Mouse (Mus musculus) midbrain, embryonic 15.5 days (tissue): ENCODE measurements around the gene Eif3k. TPM values are rescaled to one million over a fixed set of nuclear protein-coding genes. Genes with fewer than 3 reads are reported as not detected.

Experiments used
- ATAC-seq: fragments of 200-750 bp; cut with Nextera tagmentation; replicated peaks from 2 replicates; pipeline ENCODE4 v1.8.0; 2017; ENCODE audit warnings: moderate TSS enrichment
- H3K27ac ChIP-seq: fragments of 300-500 bp; sonication (generic); 2 replicates; pipeline ENCODE4 v1.5.1; 2015; ENCODE audit warnings: mild to moderate bottlenecking, inconsistent platforms
- H3K27me3 ChIP-seq: fragments of 300-500 bp; sonication (generic); replicated peaks from 2 replicates; pipeline ENCODE4 v1.6.1; 2015; ENCODE audit warnings: inconsistent platforms
- H3K36me3 ChIP-seq: fragments of 300-500 bp; sonication (generic); replicated peaks from 2 replicates; pipeline ENCODE4 v1.6.1; 2015; ENCODE audit warnings: inconsistent platforms
- H3K4me1 ChIP-seq: fragments of 300-500 bp; sonication (generic); 2 replicates; pipeline ENCODE4 v1.6.1; 2015; ENCODE audit warnings: inconsistent platforms
- H3K4me2 ChIP-seq: fragments of 300-500 bp; sonication (generic); 2 replicates; pipeline ENCODE4 v1.6.1; 2015; ENCODE audit warnings: inconsistent platforms, mild to moderate bottlenecking, moderate library complexity
- H3K4me3 ChIP-seq: fragments of 300-500 bp; sonication (generic); 2 replicates; pipeline ENCODE4 v1.5.1; 2015; ENCODE audit warnings: mild to moderate bottlenecking, inconsistent platforms
- H3K9ac ChIP-seq: fragments of 300-500 bp; sonication (generic); 2 replicates; pipeline ENCODE4 v1.6.1; 2015; ENCODE audit warnings: mild to moderate bottlenecking, inconsistent platforms
- H3K9me3 ChIP-seq: fragments of 300-500 bp; sonication (generic); 2 replicates; pipeline ENCODE4 v1.6.1; 2016; ENCODE audit warnings: inconsistent platforms
- WGBS: fragments of 180-500 bp; shearing (Covaris S2); methylation state at CpG from one replicate; pipeline ENCODE4 v1.1.7; 2015; ENCODE audit warnings: mixed read lengths; 5-methylcytosine and 5-hydroxymethylcytosine counted together
- polyA plus RNA-seq: library from polyadenylated mRNA; unstranded; fragments of >200 nt; fragmentation: Nextera tagmentation; extraction: Ambion mirVana; gene quantifications from 2 replicates; pipeline ENCODE4 v1.2.1, GENCODE M21; 2015

The Eif3k gene
- polyA plus RNA-seq, 1 experiment from 2014 or later = 269 TPM

DNA sequence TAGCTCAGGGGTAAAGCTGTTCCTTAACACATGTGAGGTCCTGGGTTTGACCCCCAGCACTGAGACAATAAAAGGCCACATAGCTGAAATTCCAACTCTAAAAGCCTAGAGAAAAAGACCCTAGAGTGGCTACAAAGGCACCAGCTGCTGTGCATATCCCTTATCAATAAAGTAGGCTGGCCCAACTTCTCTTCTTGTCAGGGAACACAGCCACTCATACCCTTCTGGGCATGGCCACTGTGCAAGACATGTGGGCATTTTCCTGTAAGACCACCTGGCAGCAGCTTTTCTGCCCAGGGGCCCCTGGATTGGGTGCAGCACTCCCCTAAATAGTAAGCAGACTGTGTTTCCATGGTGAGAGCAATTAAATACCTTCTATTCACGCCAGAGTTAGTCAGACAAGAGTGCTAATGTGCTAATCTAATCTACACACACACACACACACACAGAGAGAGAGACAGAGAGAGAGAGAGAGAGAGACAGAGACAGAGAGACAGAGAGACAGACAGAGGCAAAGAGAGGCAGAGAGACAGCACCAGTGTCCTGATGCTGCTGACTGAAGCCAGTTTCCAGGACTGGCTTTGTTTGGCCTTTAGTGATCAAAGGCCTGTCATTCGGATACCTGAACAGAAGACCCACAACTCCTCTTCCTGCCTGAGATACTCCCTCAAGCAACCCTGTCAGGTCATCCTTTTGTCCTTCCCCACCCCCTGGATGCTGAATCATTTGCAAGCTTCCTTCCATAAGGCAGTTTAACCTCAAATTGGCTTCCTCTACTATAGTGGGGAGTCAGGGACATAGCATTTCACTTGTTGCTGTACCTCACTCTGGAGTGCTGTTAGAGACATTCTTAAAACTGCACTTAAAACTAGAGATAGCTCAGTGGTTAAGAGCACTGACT is 27.9 kb downstream of the Eif3k start:
- 4% methylated on average over 2 of the region's 2 CpGs for WGBS

DNA sequence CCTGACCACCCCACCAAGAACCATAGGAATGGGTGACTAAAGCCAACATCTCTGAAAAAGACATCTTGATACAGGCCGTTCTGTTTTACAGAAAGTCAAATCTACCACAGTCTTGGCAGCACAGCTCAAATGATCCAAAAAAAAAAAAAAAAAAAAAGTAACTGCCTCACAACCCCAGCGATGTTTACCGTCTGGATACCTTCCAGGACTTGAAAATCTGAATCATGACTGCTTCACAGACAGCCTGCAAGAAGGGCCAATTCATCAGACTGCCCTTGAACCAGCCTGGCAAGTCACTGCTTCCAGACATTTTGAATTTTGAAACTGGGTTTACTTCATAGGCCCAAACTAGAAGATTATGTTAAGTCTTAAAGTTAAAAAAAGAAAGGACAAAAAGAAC is 28.9 kb downstream of the Eif3k start:
- no peaks in the 10 kb centered on the region for H3K9me3 ChIP-seq
- ATAC-seq = no peak
- H3K27me3 ChIP-seq = no peaks in the 10 kb centered on the region
- H3K4me1 ChIP-seq = peaks cover 22% of the 10 kb centered on the region
- H3K4me2 ChIP-seq = no peak overlapping the region
- no peak overlapping the region for H3K4me3 ChIP-seq
- no peak overlapping the region for H3K27ac ChIP-seq
- 26% methylated on average over 3 of the region's 3 CpGs for WGBS
- H3K9ac ChIP-seq = no peak overlapping the region
- no peaks in the 10 kb centered on the region for H3K36me3 ChIP-seq

More for the DNA sequence above, 27.9 kb downstream of the Eif3k start:
- no peak overlapping the region for H3K4me3 ChIP-seq
- 0 out of 2 replicates have a peak overlapping the region, but pooled peaks have one; percentile 5 for H3K27ac ChIP-seq
- no peak overlapping the region for H3K4me2 ChIP-seq
- no peaks in the 10 kb centered on the region for H3K9me3 ChIP-seq
- peaks cover 22% of the 10 kb centered on the region for H3K4me1 ChIP-seq
- H3K27me3 ChIP-seq = no peaks in the 10 kb centered on the region
- ATAC-seq = no peak
- H3K9ac ChIP-seq = no peak overlapping the region
- no peaks in the 10 kb centered on the region for H3K36me3 ChIP-seq

DNA sequence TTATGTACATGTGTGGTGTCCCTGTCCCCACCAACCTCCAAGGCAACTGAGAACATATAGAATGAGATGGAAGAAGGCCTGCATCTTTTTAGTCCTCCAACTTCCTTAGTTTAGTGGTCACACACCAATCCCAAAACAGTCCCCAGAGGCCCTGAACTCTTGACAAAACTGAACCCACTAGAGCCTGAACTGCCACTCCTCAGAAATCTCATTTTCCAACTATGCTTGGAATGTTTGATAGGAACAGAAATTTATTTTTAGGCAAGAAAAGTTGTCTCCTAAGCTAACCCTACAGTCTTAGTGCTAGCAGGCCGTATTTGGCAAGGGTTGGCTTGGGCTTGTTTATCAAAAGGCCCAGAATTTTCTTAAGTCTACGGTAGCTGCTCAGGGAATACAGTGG is 29.9 kb downstream of the Eif3k start:
- WGBS = 86% methylated on average over 2 of the region's 2 CpGs
- ATAC-seq = no peak

DNA sequence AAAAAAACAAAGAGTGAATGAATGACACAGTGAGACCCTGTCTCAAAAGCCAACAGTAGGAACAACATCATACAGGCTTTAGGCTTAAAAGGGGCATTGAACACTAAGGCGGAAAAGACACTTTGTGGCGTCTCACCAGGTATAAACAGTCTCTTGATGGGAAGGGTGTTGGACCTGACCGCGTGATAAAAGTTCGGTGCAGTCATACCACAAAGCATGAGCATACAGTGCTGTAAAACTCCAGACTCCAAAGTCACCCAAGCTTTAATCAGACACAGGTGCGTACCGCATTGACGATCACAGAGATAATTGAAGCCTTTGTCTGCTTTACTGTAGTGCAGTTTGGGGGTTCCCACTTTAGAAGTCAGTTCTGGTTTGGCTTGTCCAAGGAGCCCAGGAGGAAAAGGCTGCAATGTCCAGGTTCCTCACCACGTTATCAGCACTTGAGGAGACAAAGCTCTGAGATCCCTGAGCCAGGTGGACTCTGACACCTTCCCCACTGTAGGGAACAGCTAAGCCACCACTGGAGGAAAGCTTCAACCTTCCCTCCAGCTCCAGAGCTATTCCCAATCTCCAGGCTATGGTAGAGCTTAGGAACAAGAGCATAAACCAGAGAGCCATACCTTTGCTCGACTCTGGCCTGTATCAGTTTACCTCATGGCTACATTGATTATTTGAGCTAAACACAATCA is 31.2 kb downstream of the Eif3k start:
- Histone ChIP-seq H3K27me3 (no peaks in the 10 kb centered on the region), H3K4me1 (peaks cover 28% of the 10 kb centered on the region)
- WGBS = 93% methylated on average over 10 of the region's 10 CpGs

More for the DNA sequence above, 29.9 kb downstream of the Eif3k start:
- Histone ChIP-seq H3K4me2 (no peak overlapping the region), H3K9me3 (no peaks in the 10 kb centered on the region), H3K27me3 (no peaks in the 10 kb centered on the region), H3K9ac (no peak overlapping the region), H3K4me3 (no peak overlapping the region), H3K4me1 (peaks cover 19% of the 10 kb centered on the region), H3K36me3 (no peaks in the 10 kb centered on the region), H3K27ac (no peak overlapping the region)

DNA sequence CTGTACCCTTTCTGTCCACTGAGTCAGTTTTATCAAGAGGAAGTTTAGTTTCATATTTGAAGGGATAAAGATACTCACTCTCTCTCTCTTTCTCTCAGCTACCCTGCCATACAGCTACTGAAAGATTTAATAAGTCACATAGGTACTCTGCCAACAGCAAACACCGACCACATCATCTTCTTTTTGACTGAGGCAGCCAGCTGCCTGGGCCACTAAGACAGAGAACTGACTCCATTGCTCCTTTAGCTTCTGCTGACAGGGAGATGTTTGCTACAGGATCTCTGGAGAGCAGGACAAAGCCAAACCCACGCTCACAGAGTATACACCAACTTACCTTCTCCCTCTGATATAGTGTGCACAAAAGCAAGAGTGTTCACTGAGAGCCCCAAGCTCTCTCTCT is 32.4 kb downstream of the Eif3k start:
- no peaks in the 10 kb centered on the region for H3K27me3 ChIP-seq
- no peak overlapping the region for H3K9ac ChIP-seq
- 92% methylated on average over 2 of the region's 2 CpGs for WGBS
- H3K4me2 ChIP-seq = no peak overlapping the region
- no peak for ATAC-seq
- H3K9me3 ChIP-seq = no peaks in the 10 kb centered on the region
- peaks cover 23% of the 10 kb centered on the region for H3K4me1 ChIP-seq
- H3K36me3 ChIP-seq = no peaks in the 10 kb centered on the region
- no peak overlapping the region for H3K4me3 ChIP-seq
- no peak overlapping the region for H3K27ac ChIP-seq

More for the DNA sequence above, 31.2 kb downstream of the Eif3k start:
- no peak overlapping the region for H3K4me3 ChIP-seq
- no peak overlapping the region for H3K9ac ChIP-seq
- ATAC-seq = no peak
- no peak overlapping the region for H3K4me2 ChIP-seq
- no peak overlapping the region for H3K27ac ChIP-seq
- no peaks in the 10 kb centered on the region for H3K9me3 ChIP-seq
- H3K36me3 ChIP-seq = no peaks in the 10 kb centered on the region

DNA sequence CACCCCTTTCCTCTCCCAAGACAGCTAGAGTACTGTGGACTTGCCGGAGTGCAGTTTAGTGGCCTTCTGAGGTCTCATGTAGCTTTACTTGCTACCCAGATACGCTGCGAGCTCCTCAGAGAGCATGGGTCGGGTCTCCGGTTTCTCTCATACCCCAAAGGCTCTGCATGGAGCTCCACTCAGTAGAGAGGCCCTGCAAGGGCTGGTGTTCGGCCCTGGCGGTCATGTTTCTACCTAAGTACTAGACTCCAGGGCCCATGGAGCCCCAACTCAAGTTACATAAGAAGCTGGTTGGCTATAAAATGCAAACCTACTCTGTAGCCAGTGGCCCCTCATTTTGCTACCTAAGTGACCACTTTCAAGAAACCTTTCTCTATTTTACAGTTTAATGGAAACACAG is 32.9 kb downstream of the Eif3k start:
- no peak overlapping the region for H3K4me3 ChIP-seq
- ATAC-seq = no peak
- peaks cover 19% of the 10 kb centered on the region for H3K4me1 ChIP-seq
- no peak overlapping the region for H3K27ac ChIP-seq
- H3K27me3 ChIP-seq = no peaks in the 10 kb centered on the region
- no peaks in the 10 kb centered on the region for H3K36me3 ChIP-seq
- WGBS = 94% methylated on average over 7 of the region's 7 CpGs
- H3K9me3 ChIP-seq = no peaks in the 10 kb centered on the region
- no peak overlapping the region for H3K4me2 ChIP-seq
- H3K9ac ChIP-seq = no peak overlapping the region

DNA sequence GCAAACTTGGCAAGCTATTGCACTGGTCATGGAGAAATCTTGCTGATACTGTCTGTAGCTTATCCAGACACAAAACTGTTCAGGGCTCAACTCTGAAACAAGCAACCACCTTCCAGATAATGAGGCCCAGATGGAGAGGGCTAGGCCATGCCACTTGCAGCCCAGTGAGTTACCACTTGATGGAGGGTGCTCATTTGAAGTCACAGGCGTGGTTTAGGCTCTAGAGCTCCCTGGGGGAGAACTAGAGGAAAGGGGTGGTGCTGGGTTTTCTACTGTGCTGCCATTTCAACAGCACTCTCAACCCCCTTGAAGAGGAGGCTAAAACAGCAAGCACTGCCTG is 35.4 kb downstream of the Eif3k start:
- Histone ChIP-seq H3K4me2 (no peak overlapping the region), H3K4me3 (no peak overlapping the region), H3K9ac (no peak overlapping the region), H3K36me3 (no peaks in the 10 kb centered on the region), H3K9me3 (no peaks in the 10 kb centered on the region), H3K27ac (no peak overlapping the region), H3K4me1 (peaks cover 14% of the 10 kb centered on the region), H3K27me3 (no peaks in the 10 kb centered on the region)
- 45% methylated on average over 1 of the region's 1 CpGs for WGBS
- ATAC-seq = no peak

DNA sequence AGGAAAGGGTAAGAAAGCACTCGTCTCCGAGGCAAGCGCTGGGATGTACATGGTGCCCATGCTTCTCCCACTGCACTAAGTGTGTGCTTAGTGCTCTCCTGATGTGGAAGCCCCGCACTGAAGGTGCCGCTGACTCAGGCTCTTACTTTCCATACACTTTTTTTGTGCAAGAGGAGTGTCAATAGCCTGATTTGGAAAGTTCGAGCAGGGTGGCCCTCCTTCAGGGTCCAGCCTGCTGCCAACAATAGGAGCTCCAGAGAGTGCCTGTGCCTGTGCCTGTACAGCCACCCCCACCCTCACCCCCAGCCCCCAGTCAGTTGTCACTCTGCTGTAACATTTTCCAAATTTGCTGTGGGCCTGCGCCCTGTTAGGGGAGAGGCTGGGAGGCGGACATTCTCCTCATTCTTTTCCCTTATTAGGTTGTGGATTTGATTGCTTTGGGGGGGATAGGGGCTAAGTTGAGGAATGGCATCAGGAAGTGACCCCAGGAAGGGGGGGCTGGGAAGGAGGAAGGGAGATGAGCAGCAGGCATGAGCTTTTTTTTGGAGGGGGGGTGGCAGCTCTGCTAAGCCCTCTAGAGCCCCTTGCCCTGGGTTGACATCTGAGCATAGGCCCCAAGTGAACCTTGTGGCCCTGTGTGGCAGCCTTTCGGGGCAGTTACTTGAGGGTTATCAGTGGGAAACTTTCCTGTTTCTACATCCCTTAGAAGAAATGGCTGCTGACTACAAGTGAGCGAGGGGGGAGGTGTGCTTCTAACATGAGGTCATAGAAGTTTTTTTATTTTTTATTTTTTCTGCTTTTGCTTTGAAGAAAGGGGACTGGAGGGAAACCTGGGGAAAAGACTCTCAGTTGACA is 36.0 kb downstream of the Eif3k start:
- Histone ChIP-seq H3K36me3 (no peaks in the 10 kb centered on the region), H3K4me2 (no peak overlapping the region), H3K4me3 (no peak overlapping the region), H3K27ac (0 out of 2 replicates have a peak overlapping the region, but pooled peaks have one; percentile 7), H3K9me3 (no peaks in the 10 kb centered on the region), H3K9ac (no peak overlapping the region; the same call in 1 of the 2 replicates), H3K4me1 (peaks cover 14% of the 10 kb centered on the region), H3K27me3 (no peaks in the 10 kb centered on the region)
- WGBS = 51% methylated on average over 10 of the region's 10 CpGs
- no peak for ATAC-seq

DNA sequence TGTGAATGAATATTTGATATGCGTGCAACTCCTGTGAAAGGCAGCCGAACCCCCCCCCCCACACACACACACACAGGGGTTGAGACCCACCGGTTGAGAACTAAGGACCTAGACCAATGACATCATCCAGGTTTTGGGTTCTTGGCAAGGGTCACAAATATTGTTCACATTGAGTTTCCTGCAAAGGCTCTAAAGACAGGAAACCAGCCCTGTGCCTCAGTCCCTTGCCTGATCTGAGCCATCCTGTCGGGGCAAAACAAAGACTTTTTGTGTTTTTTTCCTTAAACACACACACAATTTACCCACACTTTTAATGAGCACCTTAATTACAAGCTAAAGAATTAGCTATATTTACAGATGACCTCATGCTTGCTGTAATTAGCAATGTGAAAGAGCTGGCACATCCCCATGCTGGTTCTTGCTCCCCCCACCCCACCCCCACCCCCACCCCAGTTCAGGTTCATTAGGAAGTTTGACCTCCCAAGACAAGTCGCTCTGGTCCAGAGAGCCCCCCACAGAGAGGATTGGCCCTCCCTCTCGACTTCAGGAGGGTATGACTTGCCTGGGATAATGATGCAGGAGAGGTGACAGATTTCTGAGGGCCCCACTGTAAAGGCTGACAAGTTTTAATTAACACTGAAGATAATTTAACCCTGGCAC is 36.8 kb downstream of the Eif3k start:
- 55% methylated on average over 6 of the region's 6 CpGs for WGBS
- 0 out of 2 replicates have a peak overlapping the region, but pooled peaks have one; percentile 7 for H3K27ac ChIP-seq
- H3K9ac ChIP-seq = no peak overlapping the region
- H3K27me3 ChIP-seq = no peaks in the 10 kb centered on the region
- no peaks in the 10 kb centered on the region for H3K9me3 ChIP-seq
- no peaks in the 10 kb centered on the region for H3K36me3 ChIP-seq
- no peak overlapping the region for H3K4me3 ChIP-seq
- ATAC-seq = no peak
- peaks cover 14% of the 10 kb centered on the region for H3K4me1 ChIP-seq
- no peak overlapping the region for H3K4me2 ChIP-seq

DNA sequence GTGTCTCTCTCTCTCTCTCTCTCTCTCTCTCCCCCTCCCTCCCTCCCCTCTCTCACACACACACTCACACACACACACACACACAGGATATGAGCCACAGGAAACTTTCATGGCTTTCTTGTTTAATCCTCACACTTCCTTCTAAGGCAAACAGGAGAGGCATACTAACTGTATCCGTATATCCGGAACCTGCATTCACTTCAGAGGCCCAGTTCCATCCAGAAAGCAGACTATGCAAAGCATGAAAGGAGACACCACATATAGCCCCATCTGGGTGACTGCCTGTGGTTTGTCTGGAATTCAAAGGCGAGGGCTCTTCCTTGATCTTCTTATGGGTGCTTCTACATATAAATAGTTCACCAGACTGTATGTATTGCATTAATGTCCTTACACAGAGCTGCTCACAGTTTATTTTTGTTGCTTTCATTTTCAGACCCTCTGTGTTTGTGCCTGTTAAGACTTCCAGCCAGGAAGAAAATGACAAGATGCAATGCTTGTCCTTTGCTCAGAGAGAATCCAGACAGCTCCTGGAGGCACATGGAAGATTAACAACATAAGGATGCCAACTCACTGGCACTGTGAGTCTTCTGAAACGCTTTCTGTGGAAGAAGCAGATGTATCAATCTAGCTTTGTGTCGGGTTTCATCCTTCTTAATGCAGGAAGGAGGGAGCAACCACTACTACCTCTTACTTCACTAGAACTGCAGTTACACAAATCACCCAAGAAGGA is 38.0 kb downstream of the Eif3k start:
- no peak for ATAC-seq
- Histone ChIP-seq H3K36me3 (no peaks in the 10 kb centered on the region), H3K4me2 (no peak overlapping the region), H3K9ac (no peak overlapping the region), H3K27ac (0 out of 2 replicates have a peak overlapping the region, but pooled peaks have one; percentile 6), H3K27me3 (no peaks in the 10 kb centered on the region), H3K9me3 (no peaks in the 10 kb centered on the region), H3K4me3 (no peak overlapping the region), H3K4me1 (peaks cover 14% of the 10 kb centered on the region)
- WGBS = 74% methylated on average over 5 of the region's 5 CpGs

DNA sequence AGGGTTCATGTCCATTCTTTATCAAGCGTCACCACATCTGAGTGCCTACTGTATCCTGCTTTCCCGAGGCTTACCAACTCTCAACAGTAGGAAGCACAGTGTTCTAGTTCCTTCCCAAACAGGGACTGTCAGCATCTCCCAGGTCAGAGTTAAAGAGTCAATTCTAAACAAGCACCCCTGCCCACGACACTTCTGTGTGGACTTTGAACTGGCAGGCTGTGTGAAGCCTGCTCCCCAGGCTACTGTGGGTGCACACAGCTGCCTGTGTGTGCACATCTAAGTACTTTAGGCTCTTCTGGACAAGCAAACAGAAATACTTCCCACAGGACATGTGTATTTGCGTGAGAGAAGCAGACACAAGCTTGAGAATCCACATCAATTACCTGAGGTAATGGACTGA is 40.1 kb downstream of the Eif3k start:
- WGBS = 79% methylated on average over 4 of the region's 4 CpGs
- Histone ChIP-seq H3K4me3 (no peak overlapping the region), H3K27me3 (no peaks in the 10 kb centered on the region), H3K27ac (peak overlapping the region; percentile 47; the same call in 1 of the 2 replicates), H3K9ac (no peak overlapping the region), H3K9me3 (no peaks in the 10 kb centered on the region), H3K36me3 (no peaks in the 10 kb centered on the region), H3K4me2 (no peak overlapping the region), H3K4me1 (peaks cover 20% of the 10 kb centered on the region)
- ATAC-seq = no peak
